Mouse (Mus musculus): Measurements from ENCODE around the gene H2-Eb2.

DNA sequence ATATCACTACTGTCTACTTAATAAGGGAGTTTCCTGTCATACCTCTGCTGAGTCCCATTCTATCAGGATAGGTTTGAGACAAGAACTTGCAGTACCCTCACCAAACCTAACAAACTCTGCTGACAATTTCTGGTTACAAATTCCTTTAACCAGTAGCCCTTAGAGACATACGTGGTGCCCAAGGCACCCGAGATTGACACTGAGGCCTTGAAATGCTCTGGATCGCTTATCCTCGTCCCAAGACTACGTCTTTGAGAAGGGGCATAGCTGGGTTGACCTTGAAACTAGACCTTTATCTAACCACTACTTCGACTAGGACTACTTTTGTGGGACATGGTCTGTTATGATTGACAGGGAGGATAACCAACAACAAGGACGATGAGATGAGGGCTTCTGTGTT lies 20.0 kb downstream of the H2-Eb2 start:
- TF ChIP-seq POLR2A (IDR thresholded peaks at IDR 0.05; ENCODE audit: low read depth, low read length) = no peak
- no peak for TF ChIP-seq CTCF (IDR thresholded peaks at IDR 0.05; ENCODE audit: borderline replicate concordance, insufficient read depth, low read length)
